43 mouse cellular contexts compared by ENCODE assay signal in the genomic region with DNA sequence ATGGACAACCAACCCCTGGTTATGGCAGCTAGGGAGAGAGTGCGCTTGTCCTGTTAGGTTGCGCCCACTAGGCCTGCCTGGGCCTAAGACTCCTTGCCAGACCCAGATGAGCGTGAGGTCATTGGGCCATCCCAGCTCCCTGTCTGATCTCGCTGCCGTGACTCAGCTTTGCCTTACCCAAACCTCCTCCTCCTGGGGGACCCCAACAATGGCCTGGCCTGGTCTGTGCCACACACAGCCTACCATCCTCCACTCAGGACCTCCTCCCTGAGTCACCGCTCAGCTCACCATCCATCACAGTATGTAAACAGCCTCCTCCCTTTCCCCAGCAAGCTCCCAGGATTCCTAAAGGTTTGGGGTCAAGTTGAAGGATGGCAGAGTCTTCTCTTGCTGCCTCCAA. TPM values are rescaled to one million over a fixed set of nuclear protein-coding genes. Genes with fewer than 3 reads are reported as not detected.
"Had no signal": no experiment of that assay in that cellular context is flagged by ENCODE, and none has a peak within 500 bp of the region (broad histone marks: within the 10 kb centered on the region; RNA-seq: fewer than 3 reads in every experiment).

No protein-coding gene starts in this region.

- H3K36me3 ChIP-seq: heart, embryonic 12.5 days; heart, embryonic 13.5 days; heart, embryonic 15.5 days; hindbrain, embryonic 10.5 days; hindbrain, embryonic 13.5 days; hindbrain, embryonic 15.5 days; intestine, embryonic 15.5 days; kidney, embryonic 15.5 days had no signal

- DNase-seq: heart, postnatal 10 days; heart, postnatal 14 days; heart, postnatal 36 days; heart, postnatal 4 days; kidney, adult 11 months; kidney, adult 18-20 months; kidney, adult 2 months; kidney, adult 8-10 months; kidney, adult 9 months; kidney, postnatal 10 days; kidney, postnatal 14 days; kidney, postnatal 25 days; kidney, postnatal 36 days; kidney, postnatal 4 days; layer of hippocampus, adult 9-11 months; layer of hippocampus, postnatal 36 days had no signal

- H3K27ac ChIP-seq: heart, embryonic 13.5 days; heart, embryonic 15.5 days; hindbrain, embryonic 10.5 days; hindbrain, embryonic 13.5 days; hindbrain, embryonic 14.5 days; hindbrain, embryonic 15.5 days; hindbrain, postnatal 0 days; intestine, embryonic 15.5 days; kidney, embryonic 15.5 days; kidney, postnatal 0 days; layer of hippocampus, adult 2 months; left cerebral cortex, adult 2 months had no signal

- H3K4me3 ChIP-seq: heart, embryonic 12.5 days; heart, embryonic 13.5 days; heart, embryonic 15.5 days; hindbrain, embryonic 10.5 days; hindbrain, embryonic 13.5 days; hindbrain, embryonic 15.5 days; intestine, embryonic 15.5 days; kidney, embryonic 15.5 days; layer of hippocampus, adult 2 months; left cerebral cortex, adult 2 months had no signal

- H3K9ac ChIP-seq: heart, embryonic 12.5 days; heart, embryonic 13.5 days; heart, embryonic 15.5 days; hindbrain, embryonic 13.5 days; hindbrain, embryonic 14.5 days; hindbrain, embryonic 15.5 days; intestine, embryonic 15.5 days; kidney, embryonic 15.5 days had no signal

- H3K4me2 ChIP-seq: heart, embryonic 11.5 days; heart, embryonic 12.5 days; heart, embryonic 13.5 days; heart, embryonic 15.5 days; hindbrain, embryonic 13.5 days; hindbrain, embryonic 14.5 days; hindbrain, embryonic 15.5 days; intestine, embryonic 15.5 days; kidney, embryonic 15.5 days had no signal

- ATAC-seq: hindbrain, embryonic 16.5 days; hindbrain, postnatal 0 days; inflammation-experienced regulatory T-cells, adult 6 months; intestine, embryonic 15.5 days; intestine, embryonic 16.5 days had no signal

- H3K27me3 ChIP-seq: heart, embryonic 12.5 days; hindbrain, embryonic 15.5 days; intestine, embryonic 15.5 days had no signal

- H3K9me3 ChIP-seq: heart, embryonic 12.5 days; heart, embryonic 13.5 days; heart, embryonic 15.5 days; hindbrain, embryonic 10.5 days; hindbrain, embryonic 13.5 days; hindbrain, embryonic 15.5 days; intestine, embryonic 15.5 days; kidney, embryonic 15.5 days had no signal

RNA-seq across cellular contexts. Expression of a gene that starts 9.1 kb away (rescaled TPM):
- total RNA-seq: heart, postnatal 10 days; heart, postnatal 14 days; heart, postnatal 25 days; heart, postnatal 36 days; heart, postnatal 4 days; hematopoietic stem cell, adult 5-6 weeks; layer of hippocampus, adult 18-20 months; layer of hippocampus, adult 2 months; layer of hippocampus, adult 8-10 months; layer of hippocampus, postnatal 10 days; layer of hippocampus, postnatal 14 days; layer of hippocampus, postnatal 25 days; layer of hippocampus, postnatal 36 days; left cerebral cortex, adult 18-20 months; left cerebral cortex, adult 2 months had no signal
- polyA plus RNA-seq: hindbrain, embryonic 11.5 days; hindbrain, embryonic 14.5 days; hindbrain, embryonic 16.5 days; inflammation-experienced regulatory T-cells, adult 6 months; kidney, adult 2 months; kidney, embryonic 14.5 days; kidney, postnatal 0 days had no signal
